Mouse (Mus musculus) myocyte (in vitro differentiated cells): Measurements from ENCODE around the gene Slc24a4.

Experiments
- CEBPB ChIP-seq: IDR thresholded peaks from 2 replicates; pipeline ENCODE4 v1.6.1; 2011; ENCODE audit warnings: mild to moderate bottlenecking, moderate library complexity; ENCODE audit not compliant: poor library complexity, insufficient read depth, severe bottlenecking
- E2F4 ChIP-seq: IDR thresholded peaks from one replicate; pipeline ENCODE4 v1.6.1; 2011; ENCODE audit warnings: mild to moderate bottlenecking, control low read depth, moderate library complexity; ENCODE audit not compliant: insufficient read depth
- MAX ChIP-seq: IDR thresholded peaks from one replicate; pipeline ENCODE4 v1.6.1; 2011; ENCODE audit warnings: low read depth, mild to moderate bottlenecking, control low read depth
- MYOD1 ChIP-seq, 3 experiments: IDR thresholded peaks; one replicate each; pipeline ENCODE4 v1.6.1; 2011; ENCODE audit warnings: control low read depth in 2 of 3, low read depth in 2 of 3, mild to moderate bottlenecking in 2 of 3, moderate library complexity in 1 of 3; ENCODE audit not compliant: insufficient read length in 2 of 3, control insufficient read depth in 1 of 3
- MYOG ChIP-seq, 3 experiments: IDR thresholded peaks; one replicate each; pipeline ENCODE4 v1.6.1; 2011; ENCODE audit warnings: control low read depth in 2 of 3, low read depth in 2 of 3, mild to moderate bottlenecking in 2 of 3; ENCODE audit not compliant: insufficient read length in 2 of 3, control insufficient read depth in 1 of 3, insufficient read depth in 1 of 3
- POLR2A ChIP-seq: IDR thresholded peaks from one replicate; pipeline ENCODE4 v1.6.1; 2011; ENCODE audit warnings: low read depth, mild to moderate bottlenecking, control low read depth, moderate library complexity; ENCODE audit not compliant: insufficient read length
- POLR2AphosphoS2 ChIP-seq: IDR thresholded peaks from one replicate; pipeline ENCODE4 v1.6.1; 2011; ENCODE audit warnings: low read depth, control low read depth; ENCODE audit not compliant: insufficient read length
- REST ChIP-seq: IDR thresholded peaks from one replicate; pipeline ENCODE4 v1.6.1; 2011; ENCODE audit warnings: mild to moderate bottlenecking, control low read depth, moderate library complexity; ENCODE audit not compliant: insufficient read depth, insufficient read length
- SRF ChIP-seq: IDR thresholded peaks from one replicate; pipeline ENCODE4 v1.6.1; 2011; ENCODE audit warnings: low read depth; ENCODE audit not compliant: control insufficient read depth, insufficient read length
- TCF12 ChIP-seq: IDR thresholded peaks from one replicate; pipeline ENCODE4 v1.6.1; 2011; ENCODE audit warnings: mild to moderate bottlenecking, control low read depth; ENCODE audit not compliant: poor library complexity, insufficient read depth, severe bottlenecking
- TCF3 ChIP-seq: IDR thresholded peaks from one replicate; pipeline ENCODE4 v1.6.1; 2011; ENCODE audit warnings: low read depth, control low read depth; ENCODE audit not compliant: insufficient read length
- USF1 ChIP-seq: IDR thresholded peaks from one replicate; pipeline ENCODE4 v1.6.1; 2011; ENCODE audit warnings: low read depth, mild to moderate bottlenecking, control low read depth, moderate library complexity

DNA sequence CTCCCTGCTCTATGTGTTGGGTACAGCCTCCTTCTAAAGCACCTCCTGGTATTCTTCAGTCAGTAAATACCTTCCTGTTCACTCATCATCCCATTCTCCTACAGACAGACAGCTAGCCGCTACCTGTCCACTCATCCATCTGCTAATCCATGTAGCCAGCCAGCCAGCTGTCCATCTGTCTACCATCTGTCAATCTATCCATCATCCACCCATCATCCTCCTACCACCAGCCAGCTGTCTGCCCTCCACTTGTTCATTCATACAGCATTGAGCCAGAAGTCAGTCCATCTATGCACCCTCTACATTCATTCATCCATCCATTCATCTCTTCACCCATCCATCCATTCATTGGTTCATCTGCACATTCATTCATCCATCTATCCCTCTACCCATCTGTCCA lies 161.0 kb downstream of the Slc24a4 start:
- TF ChIP-seq MAX: no peak
- TF ChIP-seq POLR2A: no peak
- peak; percentile 37 to 84 (median 63) for TF ChIP-seq MYOG (IDR thresholded peaks at IDR 0.05; ENCODE audit: control insufficient read depth in 1 of 3, insufficient read depth in 1 of 3, insufficient read length in 2 of 3, low read depth in 2 of 3)
- peak; percentile 92 for TF ChIP-seq TCF3
- peak in 2 of 3 experiments; percentile 89 to 100 for TF ChIP-seq MYOD1 (IDR thresholded peaks at IDR 0.05; ENCODE audit: control insufficient read depth in 1 of 3, insufficient read length in 2 of 3, low read depth in 2 of 3)
- peak; percentile 77 for TF ChIP-seq TCF12
- no peak for TF ChIP-seq POLR2AphosphoS2
- TF ChIP-seq USF1: no peak
- TF ChIP-seq CEBPB: no peak
- no peak for TF ChIP-seq E2F4
- TF ChIP-seq REST: no peak
- TF ChIP-seq SRF: no peak
